Mouse (Mus musculus) heart, embryonic 13.5 days (tissue): ENCODE data around the gene Lims1. TPM values are rescaled to one million over a fixed set of nuclear protein-coding genes. Genes with fewer than 3 reads are reported as not detected.

ENCODE experiments used
- ATAC-seq: fragments of 200-750 bp; cut with Nextera tagmentation; 2 replicates; pipeline ENCODE4 v1.8.0; 2017; ENCODE audit warnings: moderate TSS enrichment; ENCODE audit not compliant: insufficient number of reproducible peaks, low FRiP score, low TSS enrichment; ENCODE audit errors: extremely low read depth
- H3K27ac ChIP-seq: fragments of 300-500 bp; sonication (generic); replicated peaks from 2 replicates; pipeline ENCODE4 v1.5.1; 2015; ENCODE audit warnings: moderate library complexity, mild to moderate bottlenecking, inconsistent platforms
- H3K27me3 ChIP-seq: fragments of 300-500 bp; sonication (generic); replicated peaks from 2 replicates; pipeline ENCODE4 v1.6.1; 2015; ENCODE audit warnings: mild to moderate bottlenecking, inconsistent platforms
- H3K36me3 ChIP-seq: fragments of 300-500 bp; sonication (generic); 2 replicates; pipeline ENCODE4 v1.6.1; 2015; ENCODE audit warnings: mild to moderate bottlenecking, inconsistent platforms
- H3K4me1 ChIP-seq: fragments of 300-500 bp; sonication (generic); 2 replicates; pipeline ENCODE4 v1.6.1; 2015; ENCODE audit warnings: inconsistent platforms
- H3K4me2 ChIP-seq: fragments of 300-500 bp; sonication (generic); 2 replicates; pipeline ENCODE4 v1.6.1; 2015; ENCODE audit warnings: inconsistent platforms, mild to moderate bottlenecking, moderate library complexity
- H3K4me3 ChIP-seq: fragments of 300-500 bp; sonication (generic); 2 replicates; pipeline ENCODE4 v1.5.1; 2015; ENCODE audit warnings: moderate library complexity, mild to moderate bottlenecking, inconsistent platforms
- H3K9ac ChIP-seq: fragments of 300-500 bp; sonication (generic); 2 replicates; pipeline ENCODE4 v1.6.1; 2015; ENCODE audit warnings: inconsistent platforms, mild to moderate bottlenecking, moderate library complexity
- H3K9me3 ChIP-seq: fragments of 300-500 bp; sonication (generic); 2 replicates; pipeline ENCODE4 v1.6.1; 2016; ENCODE audit warnings: inconsistent platforms
- WGBS: fragments of 180-500 bp; shearing (Covaris S2); methylation state at CpG from one replicate; pipeline ENCODE4 v1.1.7; 2015; ENCODE audit warnings: mixed read lengths; 5-methylcytosine and 5-hydroxymethylcytosine counted together
- polyA plus RNA-seq: library from polyadenylated mRNA; unstranded; fragments of >200 nt; fragmentation: Nextera tagmentation; extraction: Ambion mirVana; gene quantifications from 2 replicates; pipeline ENCODE4 v1.2.1, GENCODE M21; 2015

Lims1 gene
- polyA plus RNA-seq, 1 experiment from 2014 or later = 160 TPM

- no peak overlapping the region for H3K9ac ChIP-seq
- no peak for ATAC-seq
- H3K4me2 ChIP-seq = peak overlapping the region; percentile 56
- H3K4me3 ChIP-seq = no peak overlapping the region
- peak overlapping the region; percentile 85 for H3K27ac ChIP-seq
- peaks cover 72% of the 10 kb centered on the region for H3K4me1 ChIP-seq
- peaks cover 3% of the 10 kb centered on the region; the same call in 1 of the 2 replicates for H3K36me3 ChIP-seq
- no peaks in the 10 kb centered on the region for H3K9me3 ChIP-seq
- H3K27me3 ChIP-seq = no peaks in the 10 kb centered on the region
Measured at GRCm38 (mm10) chr10:58370143-58370542, 46.9 kb downstream of the Lims1 start.

GRCm38 (mm10) chr10:58370559-58370958, 47.3 kb downstream of the Lims1 start:
- Histone ChIP-seq H3K27ac (peak overlapping the region; percentile 85), H3K27me3 (no peaks in the 10 kb centered on the region), H3K9me3 (no peaks in the 10 kb centered on the region), H3K4me1 (peaks cover 68% of the 10 kb centered on the region), H3K4me2 (peak overlapping the region; percentile 56), H3K9ac (peak overlapping the region; percentile 76; the same call in 1 of the 2 replicates), H3K36me3 (peaks cover 3% of the 10 kb centered on the region; the same call in 1 of the 2 replicates), H3K4me3 (no peak overlapping the region)
- ATAC-seq = no peak

- Histone ChIP-seq H3K27ac (peak overlapping the region; percentile 85), H3K36me3 (peaks cover 3% of the 10 kb centered on the region; the same call in 1 of the 2 replicates), H3K4me2 (peak overlapping the region; percentile 56), H3K4me1 (peaks cover 66% of the 10 kb centered on the region), H3K27me3 (no peaks in the 10 kb centered on the region), H3K9ac (peak overlapping the region; percentile 76), H3K9me3 (no peaks in the 10 kb centered on the region), H3K4me3 (peak overlapping the region; percentile 44)
- ATAC-seq = peak; percentile 75
- 18% methylated on average over 14 of the region's 14 CpGs for WGBS
Measured at GRCm38 (mm10) chr10:58371279-58371842, 48.1 kb downstream of the Lims1 start.

- peak overlapping the region; percentile 62 for H3K27ac ChIP-seq
- peak overlapping the region; percentile 33 for H3K4me3 ChIP-seq
- peaks cover 62% of the 10 kb centered on the region for H3K4me1 ChIP-seq
- H3K9me3 ChIP-seq = no peaks in the 10 kb centered on the region
- no peaks in the 10 kb centered on the region for H3K27me3 ChIP-seq
- peak overlapping the region; percentile 51 for H3K4me2 ChIP-seq
- no peak for ATAC-seq
- 48% methylated on average over 6 of the region's 6 CpGs for WGBS
- peak overlapping the region; percentile 50; the same call in 1 of the 2 replicates for H3K9ac ChIP-seq
- peaks cover under 1% of the 10 kb centered on the region; the same call in 1 of the 2 replicates for H3K36me3 ChIP-seq
Measured at GRCm38 (mm10) chr10:58372430-58373030, 49.3 kb downstream of the Lims1 start.

GRCm38 (mm10) chr10:58373829-58374228, 50.6 kb downstream of the Lims1 start:
- ATAC-seq = no peak
- Histone ChIP-seq H3K4me3 (peak overlapping the region; percentile 33; the same call in 1 of the 2 replicates), H3K4me2 (peak overlapping the region; percentile 51), H3K27me3 (no peaks in the 10 kb centered on the region), H3K9me3 (no peaks in the 10 kb centered on the region), H3K9ac (no peak overlapping the region), H3K36me3 (no peaks in the 10 kb centered on the region), H3K27ac (no peak overlapping the region), H3K4me1 (peaks cover 56% of the 10 kb centered on the region)

GRCm38 (mm10) chr10:58377592-58378197, 54.4 kb downstream of the Lims1 start:
- 0 out of 2 replicates have a peak, but pooled peaks cover 3% of the 10 kb centered on the region for H3K36me3 ChIP-seq
- no peak for ATAC-seq
- H3K4me3 ChIP-seq = no peak overlapping the region
- no peaks in the 10 kb centered on the region for H3K27me3 ChIP-seq
- no peaks in the 10 kb centered on the region for H3K9me3 ChIP-seq
- 33% methylated on average over 4 of the region's 4 CpGs for WGBS
- peaks cover 47% of the 10 kb centered on the region for H3K4me1 ChIP-seq
- H3K4me2 ChIP-seq = no peak overlapping the region
- no peak overlapping the region for H3K9ac ChIP-seq
- H3K27ac ChIP-seq = no peak overlapping the region

GRCm38 (mm10) chr10:58378380-58378779, 55.1 kb downstream of the Lims1 start:
- Histone ChIP-seq H3K27me3 (no peaks in the 10 kb centered on the region), H3K4me2 (no peak overlapping the region), H3K36me3 (0 out of 2 replicates have a peak, but pooled peaks cover 3% of the 10 kb centered on the region), H3K4me1 (peaks cover 48% of the 10 kb centered on the region), H3K27ac (no peak overlapping the region), H3K4me3 (no peak overlapping the region), H3K9me3 (no peaks in the 10 kb centered on the region), H3K9ac (0 out of 2 replicates have a peak overlapping the region, but pooled peaks have one; percentile 13)
- WGBS = 62% methylated on average over 1 of the region's 1 CpGs
- ATAC-seq = no peak

- Histone ChIP-seq H3K4me1 (peaks cover 53% of the 10 kb centered on the region), H3K4me2 (no peak overlapping the region), H3K27ac (no peak overlapping the region), H3K9ac (no peak overlapping the region), H3K27me3 (no peaks in the 10 kb centered on the region), H3K4me3 (no peak overlapping the region), H3K9me3 (no peaks in the 10 kb centered on the region), H3K36me3 (0 out of 2 replicates have a peak, but pooled peaks cover 3% of the 10 kb centered on the region)
- no peak for ATAC-seq
- WGBS = 95% methylated on average over 1 of the region's 1 CpGs
Measured at GRCm38 (mm10) chr10:58379699-58380098, 56.4 kb downstream of the Lims1 start.

GRCm38 (mm10) chr10:58381904-58382303, 58.6 kb downstream of the Lims1 start:
- Histone ChIP-seq H3K36me3 (0 out of 2 replicates have a peak, but pooled peaks cover 3% of the 10 kb centered on the region), H3K4me1 (peaks cover 72% of the 10 kb centered on the region), H3K27me3 (no peaks in the 10 kb centered on the region), H3K9me3 (no peaks in the 10 kb centered on the region), H3K4me3 (no peak overlapping the region), H3K9ac (no peak overlapping the region), H3K4me2 (no peak overlapping the region), H3K27ac (peak overlapping the region; percentile 94)
- no peak for ATAC-seq
- WGBS = 71% methylated on average over 1 of the region's 1 CpGs

- Histone ChIP-seq H3K9me3 (no peaks in the 10 kb centered on the region), H3K4me3 (peak overlapping the region; percentile 2; the same call in 1 of the 2 replicates), H3K36me3 (0 out of 2 replicates have a peak, but pooled peaks cover 3% of the 10 kb centered on the region), H3K27ac (peak overlapping the region; percentile 94), H3K4me1 (peaks cover 73% of the 10 kb centered on the region), H3K4me2 (peak overlapping the region; percentile 52), H3K9ac (peak overlapping the region; percentile 68), H3K27me3 (no peaks in the 10 kb centered on the region)
- WGBS = 15% methylated on average over 3 of the region's 3 CpGs
- no peak for ATAC-seq
Measured at GRCm38 (mm10) chr10:58382621-58383101, 59.4 kb downstream of the Lims1 start.

GRCm38 (mm10) chr10:58383282-58383681, 60.0 kb downstream of the Lims1 start:
- H3K4me3 ChIP-seq = peak overlapping the region; percentile 2; the same call in 1 of the 2 replicates
- 0 out of 2 replicates have a peak, but pooled peaks have one; percentile 49 for ATAC-seq
- H3K9ac ChIP-seq = peak overlapping the region; percentile 68
- H3K4me1 ChIP-seq = peaks cover 72% of the 10 kb centered on the region
- 9% methylated on average over 3 of the region's 3 CpGs for WGBS
- H3K27ac ChIP-seq = peak overlapping the region; percentile 94
- 0 out of 2 replicates have a peak, but pooled peaks cover 3% of the 10 kb centered on the region for H3K36me3 ChIP-seq
- no peaks in the 10 kb centered on the region for H3K27me3 ChIP-seq
- no peaks in the 10 kb centered on the region for H3K9me3 ChIP-seq
- peak overlapping the region; percentile 52 for H3K4me2 ChIP-seq
